Mouse (Mus musculus): ENCODE measurements around the gene Phactr4. TPM values are rescaled to one million over a fixed set of nuclear protein-coding genes. Genes with fewer than 3 reads are reported as not detected.
"Not testable (repeated sequence)": the region's sequence is repeated elsewhere in the genome, so short reads cannot be mapped to it uniquely, and the experiment has no call there.

Gene Phactr4
- 1 to 10 TPM; 5.6 to 6.0 TPM for polyA plus RNA-seq (2017; shearing (Covaris generic))

GRCm38 (mm10) chr4:132421923-132422782 is at the start of gene Phactr4:
TSS of gene Phactr4 (minus strand) at chr4:132422489.
- peak; percentile 61 for ATAC-seq

DNA sequence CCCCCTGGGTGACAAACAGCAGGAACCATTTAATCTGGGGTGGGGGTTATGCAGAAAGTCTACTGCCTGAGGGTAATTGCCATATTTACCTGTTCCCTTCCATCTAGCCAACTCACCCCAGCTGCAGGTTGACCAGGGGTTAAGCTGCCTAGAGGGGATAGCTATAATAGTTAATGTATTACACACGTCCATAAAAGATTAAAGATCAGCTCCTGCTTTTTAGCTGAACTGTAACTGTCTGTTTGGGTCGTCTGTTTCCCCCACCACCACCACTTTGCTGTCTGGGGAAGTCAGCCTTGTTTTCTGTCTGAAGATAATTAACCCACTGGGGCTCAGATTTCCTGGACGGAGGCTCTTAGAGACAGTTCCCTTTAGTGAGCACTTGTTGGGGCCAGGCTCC is 47.6 kb upstream of the Phactr4 start:
- no peak for ATAC-seq

DNA sequence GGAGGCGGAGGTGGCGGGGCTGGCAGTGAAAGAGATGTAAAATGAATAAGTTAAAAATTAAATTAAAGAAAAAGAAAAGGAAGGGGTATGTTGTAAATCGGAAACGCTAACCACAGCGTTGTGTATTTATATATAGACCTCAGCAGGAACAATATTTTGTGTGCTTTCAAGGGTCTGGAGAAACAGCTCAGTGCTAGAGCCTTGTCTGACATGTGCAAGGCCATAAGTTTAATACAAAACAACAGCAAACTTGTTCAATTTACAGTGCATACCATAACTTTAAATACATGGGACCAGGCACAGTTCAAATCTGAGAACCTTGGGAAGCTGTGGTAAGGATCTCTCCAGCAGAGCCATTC is 41.9 kb upstream of the Phactr4 start:
- ATAC-seq: peak; percentile 26

GRCm38 (mm10) chr4:132463430-132464254 is 41.4 kb upstream of the Phactr4 start, which contains the start of gene Med18:
TSS of gene Med18 (minus strand) at chr4:132463921.
- ATAC-seq: peak; percentile 93

DNA sequence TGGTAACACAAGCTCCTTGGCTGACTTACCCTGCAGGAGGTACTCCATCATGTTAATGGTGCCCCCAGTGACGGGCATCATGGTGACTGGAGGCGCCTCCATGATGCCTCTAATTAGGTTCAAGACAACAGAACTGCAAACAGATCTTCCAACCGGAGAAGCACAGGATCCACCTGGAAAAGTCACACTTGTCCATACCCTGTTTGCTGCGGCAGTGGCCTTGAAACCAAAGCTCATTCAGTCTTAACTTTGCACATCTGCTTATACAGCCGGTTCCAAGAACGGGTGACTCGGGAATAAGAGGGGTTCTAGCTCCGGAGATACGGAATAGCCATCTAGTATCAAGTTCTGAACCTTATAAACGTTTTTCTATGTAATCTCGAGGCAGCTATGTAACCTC is 40.5 kb upstream of the Phactr4 start:
- no peak for ATAC-seq

DNA sequence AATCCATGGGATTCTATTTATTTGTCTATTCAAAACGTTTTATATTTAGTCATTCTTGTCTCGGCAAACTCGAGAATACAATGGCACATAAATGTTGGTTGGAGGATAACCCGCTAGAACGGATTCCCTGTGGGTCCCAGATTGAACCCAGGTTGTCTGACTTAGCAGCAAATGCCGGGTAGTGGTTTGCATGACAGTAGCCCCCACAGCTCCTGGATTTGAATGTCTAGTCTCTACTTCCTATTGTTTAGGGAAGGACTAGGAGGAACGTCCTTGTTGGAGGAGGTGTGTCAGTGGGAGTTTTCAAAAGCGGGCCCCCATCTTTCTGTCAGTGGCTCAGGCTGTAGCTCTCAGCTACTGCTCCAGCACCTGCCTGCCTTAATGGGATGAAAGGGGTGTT is 37.9 kb upstream of the Phactr4 start:
- no peak for ATAC-seq

GRCm38 (mm10) chr4:132455561-132455960 is 33.3 kb upstream of the Phactr4 start:
- ATAC-seq: no peak

DNA sequence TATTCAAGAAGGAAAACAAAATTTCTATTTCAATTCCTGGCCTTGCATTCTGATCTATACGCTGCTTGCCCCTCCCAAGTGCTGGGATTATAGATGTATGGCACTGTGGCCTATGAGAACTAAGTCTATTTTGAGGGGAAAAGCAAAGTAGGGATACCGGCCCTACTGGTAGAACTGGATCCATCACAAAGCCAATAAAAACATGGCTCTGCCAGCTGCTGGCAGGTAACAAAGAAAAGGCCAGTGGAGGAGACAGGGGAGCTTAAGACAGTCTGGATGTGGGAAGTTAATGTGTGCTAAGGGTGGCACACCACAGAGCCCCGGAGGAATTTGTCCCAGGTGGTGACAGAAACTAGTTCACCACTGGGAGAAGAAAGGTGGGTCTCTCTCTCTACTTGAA is 32.9 kb upstream of the Phactr4 start:
- no peak for ATAC-seq

DNA sequence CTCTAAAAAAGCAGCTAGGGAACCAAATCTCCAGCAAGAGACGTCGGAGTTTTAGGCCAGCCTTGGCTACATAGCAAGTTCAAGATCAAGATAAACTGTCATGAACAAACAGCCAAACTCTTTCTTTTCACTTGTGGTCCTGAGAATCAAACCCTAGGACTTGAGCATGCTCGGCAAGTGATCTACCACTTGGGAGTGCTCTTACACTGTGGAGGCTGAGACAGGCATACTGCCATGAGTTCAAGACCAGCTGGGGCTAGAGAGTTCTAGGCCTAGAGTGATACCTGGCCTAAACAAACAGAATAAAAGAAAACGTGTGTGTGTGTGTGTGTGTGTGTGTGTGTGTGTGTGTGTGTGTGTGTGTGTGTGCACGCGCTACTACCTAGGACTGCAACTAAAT is 31.9 kb upstream of the Phactr4 start:
- no peak for ATAC-seq

DNA sequence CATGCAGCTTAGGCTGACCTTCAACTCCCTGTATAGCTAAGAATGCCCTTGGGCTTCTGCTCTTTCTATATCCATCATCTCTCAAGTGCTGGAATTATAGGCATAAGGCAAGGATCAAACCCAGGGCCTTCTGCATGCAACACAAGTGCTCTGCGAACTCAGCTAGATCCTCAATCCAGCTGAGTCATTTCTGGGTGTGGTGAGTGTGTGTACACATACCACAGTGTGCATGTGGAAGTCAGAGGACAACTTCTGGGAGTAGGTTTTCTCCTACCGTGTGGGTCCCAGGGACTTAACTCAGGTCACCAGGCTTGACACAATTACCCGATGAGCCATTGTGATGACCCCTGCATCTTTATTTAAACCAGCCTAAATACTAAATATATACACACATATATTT is 27.5 kb upstream of the Phactr4 start:
- no peak for ATAC-seq

- no peak for ATAC-seq
These were observed 23.8 kb upstream of the Phactr4 start for GRCm38 (mm10) chr4:132446105-132446504.

GRCm38 (mm10) chr4:132444516-132444915 is 22.2 kb upstream of the Phactr4 start:
- ATAC-seq: no peak

- no peak for ATAC-seq
These were observed 15.6 kb upstream of the Phactr4 start for GRCm38 (mm10) chr4:132437857-132438256.

DNA sequence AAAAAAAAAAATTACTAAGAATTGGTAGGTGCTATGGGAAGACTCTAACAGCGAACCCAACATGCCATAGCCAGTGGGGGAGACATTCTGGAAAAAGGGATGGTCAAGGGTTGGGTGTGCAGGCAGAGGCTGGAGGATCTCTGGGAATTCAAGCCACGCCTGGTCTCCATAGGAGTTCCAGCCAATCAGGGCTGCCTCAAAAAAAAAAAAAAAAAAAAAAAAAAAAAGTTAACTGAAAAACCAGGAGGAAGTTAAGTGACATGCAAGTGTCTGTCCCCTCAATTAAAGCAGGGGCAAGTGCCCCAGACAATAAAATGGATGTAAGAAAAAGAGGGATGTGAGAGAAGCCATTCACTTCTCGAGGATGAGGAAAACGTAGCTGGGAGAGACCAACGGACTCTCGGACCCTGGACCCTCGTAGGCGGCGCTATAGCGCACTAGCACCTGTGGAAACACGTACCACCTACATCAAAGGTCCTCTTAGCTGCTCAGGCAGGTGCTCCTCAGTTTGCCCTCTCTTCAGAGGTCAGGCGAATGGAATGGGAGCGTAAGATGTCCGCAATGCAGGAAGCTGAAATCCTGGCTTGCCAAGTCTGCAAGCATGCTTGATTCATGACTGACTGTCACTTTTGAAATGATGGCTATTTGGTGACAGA is 10.6 kb upstream of the Phactr4 start:
- no peak for ATAC-seq

GRCm38 (mm10) chr4:132428022-132428542 is 5.8 kb upstream of the Phactr4 start:
- no peak for ATAC-seq

DNA sequence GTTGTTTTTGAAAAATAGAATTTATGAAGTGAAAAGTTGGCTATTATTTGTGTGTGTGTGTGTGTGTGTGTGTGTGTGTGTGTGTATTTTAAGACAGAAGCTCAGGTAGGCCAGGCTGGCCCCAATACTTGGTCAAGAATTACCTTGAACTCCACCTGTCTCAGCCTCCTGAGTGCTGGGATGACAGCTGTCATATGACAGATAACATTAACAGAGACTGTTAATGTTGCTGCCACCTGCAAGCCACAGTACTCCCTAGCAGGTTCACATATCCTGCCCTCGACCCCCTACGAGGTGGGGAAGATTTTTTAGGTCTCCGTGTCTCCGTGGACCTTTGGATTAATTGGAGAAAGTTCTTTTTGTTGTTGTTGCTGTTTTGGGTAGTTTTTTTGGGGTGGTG is 5.2 kb upstream of the Phactr4 start:
- no peak for ATAC-seq

- ATAC-seq: no peak
These were observed 3.7 kb upstream of the Phactr4 start for GRCm38 (mm10) chr4:132426021-132426420.

DNA sequence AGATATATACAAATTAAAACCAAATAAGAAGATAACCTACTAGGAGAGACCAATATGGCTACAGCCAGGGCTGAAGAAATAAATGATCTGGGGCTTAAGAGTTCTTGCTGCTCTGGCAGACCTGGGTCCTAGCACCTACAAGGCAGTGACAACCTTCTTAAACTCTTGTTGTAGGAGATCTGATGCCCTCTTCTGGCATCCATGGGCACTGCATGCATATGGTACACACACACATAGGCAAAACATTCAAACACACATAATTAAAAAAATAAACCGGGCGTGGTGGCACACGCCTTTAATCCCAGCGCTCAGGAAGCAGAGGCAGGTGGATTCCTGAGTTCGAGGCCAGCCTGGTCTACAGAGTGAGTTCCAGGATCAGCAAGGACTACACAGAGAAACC is 2.5 kb upstream of the Phactr4 start:
- ATAC-seq: no peak

DNA sequence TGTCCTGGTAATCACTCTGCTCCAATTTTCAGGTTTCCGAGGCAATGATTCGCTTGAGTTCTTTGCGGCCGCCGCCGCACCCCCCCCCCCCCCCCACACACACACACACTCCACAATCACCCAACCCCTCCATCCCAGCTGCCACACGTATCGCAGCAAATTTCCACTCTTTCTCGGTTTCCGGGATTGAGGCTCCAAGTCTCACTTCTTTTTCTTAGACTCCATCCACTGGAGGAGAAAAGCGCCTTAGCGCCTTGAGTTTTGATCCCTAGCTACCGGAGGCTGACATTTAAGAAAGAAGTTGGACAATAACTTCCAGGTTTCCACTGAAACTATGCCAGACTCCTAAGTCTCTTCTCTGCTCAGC is 750 bp downstream of the Phactr4 start:
- ATAC-seq: no peak

- ATAC-seq: no peak
These were observed 1.8 kb downstream of the Phactr4 start for GRCm38 (mm10) chr4:132420471-132420870.

GRCm38 (mm10) chr4:132415966-132416365 is 6.3 kb downstream of the Phactr4 start:
- no peak for ATAC-seq

DNA sequence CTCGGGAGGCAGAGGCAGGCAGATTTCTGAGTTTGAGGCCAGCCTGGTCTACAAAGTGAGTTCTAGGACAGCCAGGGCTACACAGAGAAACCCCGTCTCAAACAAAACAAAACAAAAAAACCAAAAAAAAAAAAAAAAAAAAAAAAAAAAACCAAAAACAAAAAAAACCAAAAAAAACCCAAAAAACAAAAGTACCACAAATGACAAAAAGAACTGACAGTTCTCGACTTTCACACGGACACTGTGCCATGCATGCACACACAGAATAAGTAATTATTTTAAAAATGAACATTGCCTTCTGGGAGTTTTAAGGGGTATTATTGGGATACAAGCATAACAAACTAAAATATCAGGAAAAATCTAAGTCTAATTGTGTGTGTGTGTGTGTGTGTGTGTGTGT is 9.0 kb downstream of the Phactr4 start:
- not testable (repeated sequence) for ATAC-seq

Data from CD4-positive, CD25-positive, alpha-beta regulatory T cell, adult 4 months (primary cell).